Mouse (Mus musculus): ENCODE measurements around the gene Wiz. TPM values are rescaled to one million over a fixed set of nuclear protein-coding genes. Genes with fewer than 3 reads are reported as not detected.

Gene Wiz
- total RNA-seq, 1 experiment from 2014 or later, result 15.7 TPM

- no peak for ATAC-seq (replicated peaks; ENCODE audit: low read depth, poor library complexity, severe bottlenecking)
These were observed 38.0 kb downstream of the Wiz start for GRCm38 (mm10) chr17:32351269-32351668.

- ATAC-seq (replicated peaks; ENCODE audit: low read depth, poor library complexity, severe bottlenecking), result peak; percentile 93
These were observed 38.8 kb downstream of the Wiz start, which contains the start of gene Akap8l for GRCm38 (mm10) chr17:32350382-32350983. Akap8l (minus strand) TSS chr17:32350607.

DNA sequence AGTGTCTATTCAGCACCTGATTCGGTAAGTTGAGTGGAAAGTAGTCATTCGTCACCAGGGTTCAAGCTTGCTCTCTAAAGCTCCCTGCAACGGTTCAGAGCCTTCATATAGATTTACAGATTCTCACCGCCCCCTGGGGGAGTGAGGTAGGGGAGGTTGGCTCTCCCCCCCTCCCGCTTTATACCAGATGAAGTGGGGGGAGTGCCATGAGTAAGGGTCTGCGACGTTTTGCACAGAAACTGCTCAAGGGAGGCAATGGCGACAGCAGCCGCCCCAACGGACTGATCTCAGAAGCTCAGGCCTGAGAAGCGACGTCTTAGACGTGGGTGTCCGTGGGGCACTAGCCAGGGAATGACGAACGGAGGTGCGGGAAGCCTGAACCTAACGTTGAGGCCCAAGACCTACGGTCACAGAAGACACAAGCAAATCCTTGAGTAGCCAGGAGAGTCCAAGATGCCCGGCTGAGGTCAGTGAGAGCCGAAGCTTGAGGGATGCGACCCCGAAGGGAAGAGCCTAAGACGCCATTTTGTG is 39.3 kb downstream of the Wiz start:
- ATAC-seq (replicated peaks; ENCODE audit: low read depth, poor library complexity, severe bottlenecking), result 0 out of 2 replicates have a peak, but pooled peaks have one; percentile 1

DNA sequence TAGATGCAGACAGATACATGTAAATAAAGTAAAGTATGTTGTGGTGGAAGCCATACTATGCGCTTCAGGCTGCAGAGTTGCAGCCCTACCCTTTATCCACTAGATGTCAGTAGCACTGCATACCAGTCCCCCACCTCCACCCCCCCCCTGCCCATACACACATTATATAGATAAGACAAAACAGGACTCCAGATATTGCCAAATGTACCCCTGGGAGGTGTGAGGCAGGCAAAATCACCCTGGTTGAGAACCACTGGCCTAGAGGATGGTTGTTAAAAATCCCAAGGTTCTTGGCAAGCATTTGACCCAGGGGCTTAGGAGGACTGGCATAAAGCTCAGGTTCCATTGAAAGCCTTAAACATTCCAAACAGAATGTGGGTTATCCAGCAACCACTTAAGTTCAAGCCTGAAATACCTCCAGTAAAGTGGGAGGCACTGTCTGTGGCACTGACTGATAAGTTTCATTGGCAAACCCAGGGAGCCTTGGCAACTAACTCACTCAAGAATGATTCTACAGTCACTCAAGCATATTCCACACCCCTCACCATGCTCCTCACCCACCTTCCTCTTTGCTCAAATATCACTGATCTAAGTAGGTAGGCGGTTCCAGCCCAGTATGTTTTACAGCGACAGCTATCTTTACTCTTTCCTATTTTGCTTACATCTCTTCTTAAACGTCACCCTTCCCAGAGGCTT is 40.1 kb downstream of the Wiz start:
- peak; percentile 55 for ATAC-seq (replicated peaks; ENCODE audit: low read depth, poor library complexity, severe bottlenecking)

- no peak for ATAC-seq (replicated peaks; ENCODE audit: low read depth, poor library complexity, severe bottlenecking)
These were observed 40.8 kb downstream of the Wiz start for GRCm38 (mm10) chr17:32348406-32348805.

GRCm38 (mm10) chr17:32341102-32341501 is 48.1 kb downstream of the Wiz start:
- ATAC-seq (replicated peaks; ENCODE audit: low read depth, poor library complexity, severe bottlenecking), result no peak

- ATAC-seq (replicated peaks; ENCODE audit: low read depth, poor library complexity, severe bottlenecking), result peak; percentile 56; the same call in 1 of the 2 replicates
These were observed 49.1 kb downstream of the Wiz start for GRCm38 (mm10) chr17:32340110-32340509.

DNA sequence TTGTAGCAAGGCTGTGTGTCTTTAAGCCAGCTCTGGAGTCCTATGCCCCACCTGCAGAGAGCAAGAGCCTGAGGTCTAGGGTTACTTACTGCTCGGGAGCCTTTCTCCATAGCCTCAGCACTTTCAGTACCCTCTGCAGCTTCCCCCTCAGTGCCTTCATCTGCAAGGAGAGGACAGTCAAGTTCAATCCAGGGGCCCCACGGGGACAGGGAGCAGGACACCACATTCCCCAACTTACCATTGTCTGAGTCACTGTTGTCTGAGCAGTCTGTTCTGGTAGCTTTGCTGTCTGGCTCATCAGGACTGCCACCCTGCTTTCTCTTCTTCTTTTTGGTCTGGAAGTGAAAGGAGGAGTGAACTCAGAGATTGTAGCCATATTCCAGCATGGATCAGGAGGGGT is 53.4 kb downstream of the Wiz start:
- no peak for ATAC-seq (replicated peaks; ENCODE audit: low read depth, poor library complexity, severe bottlenecking)

DNA sequence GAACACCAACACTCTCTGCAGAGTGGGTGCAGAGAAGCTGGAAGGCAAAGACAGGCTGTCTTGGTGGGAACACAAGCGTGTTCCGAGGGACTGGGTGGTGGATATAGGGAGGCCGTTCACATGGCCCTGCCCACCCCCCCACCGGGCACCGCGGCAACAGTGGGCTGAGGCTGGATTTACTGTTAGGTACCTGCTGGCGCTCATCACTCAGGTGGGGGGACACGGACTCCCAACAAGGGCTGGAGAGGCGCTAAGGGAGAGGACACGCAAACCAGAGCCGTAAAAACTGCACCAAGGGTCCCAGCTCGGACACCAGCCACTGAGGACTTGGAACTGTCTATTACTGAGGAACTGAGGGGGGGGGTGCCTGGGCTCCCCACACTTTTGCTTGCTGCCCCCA is 54.3 kb downstream of the Wiz start:
- ATAC-seq (replicated peaks; ENCODE audit: low read depth, poor library complexity, severe bottlenecking), result no peak

GRCm38 (mm10) chr17:32333675-32334303 is 55.5 kb downstream of the Wiz start:
- no peak for ATAC-seq (replicated peaks; ENCODE audit: low read depth, poor library complexity, severe bottlenecking)

DNA sequence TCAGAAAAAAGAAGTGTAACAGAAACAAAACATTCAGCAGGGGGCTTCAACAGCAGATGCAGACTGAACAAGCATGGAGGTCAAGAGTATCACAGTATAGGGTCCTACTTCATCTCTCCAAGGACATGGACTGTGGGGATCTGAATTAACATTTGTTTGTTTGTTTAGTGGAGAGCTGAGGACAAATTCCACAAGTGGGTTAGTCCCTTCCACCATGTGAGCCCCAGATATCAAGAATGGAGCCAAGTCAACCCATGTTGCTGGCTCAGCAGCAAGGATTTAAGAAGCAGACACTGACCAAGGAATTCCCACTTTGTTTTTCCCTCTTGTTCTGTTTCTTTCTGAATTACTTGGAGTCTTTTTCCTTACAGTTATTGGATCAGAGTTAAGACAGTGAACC is 61.7 kb downstream of the Wiz start:
- ATAC-seq (replicated peaks; ENCODE audit: low read depth, poor library complexity, severe bottlenecking), result no peak

- ATAC-seq (replicated peaks; ENCODE audit: low read depth, poor library complexity, severe bottlenecking), result no peak
These were observed 66.4 kb downstream of the Wiz start for GRCm38 (mm10) chr17:32322809-32323208.

DNA sequence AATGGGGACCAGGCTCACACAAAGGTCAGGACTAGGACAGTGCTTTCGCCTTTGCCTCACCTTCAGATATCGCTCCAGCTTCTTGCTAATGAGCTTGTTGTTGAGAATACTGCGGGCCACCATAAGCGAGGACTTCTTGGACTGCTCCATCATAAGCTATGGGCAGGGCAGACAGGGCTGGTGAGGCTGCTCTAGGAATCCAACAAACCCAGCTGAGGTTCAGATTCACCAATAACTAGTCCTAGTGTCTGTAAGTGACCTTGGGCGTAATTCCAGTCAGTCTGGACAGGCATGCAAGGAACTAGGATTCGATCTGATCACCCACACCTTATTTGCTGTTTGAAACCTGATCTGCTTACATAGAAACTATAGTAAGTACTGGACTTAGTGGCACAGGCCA is 67.4 kb downstream of the Wiz start:
- no peak for ATAC-seq (replicated peaks; ENCODE audit: low read depth, poor library complexity, severe bottlenecking)

DNA sequence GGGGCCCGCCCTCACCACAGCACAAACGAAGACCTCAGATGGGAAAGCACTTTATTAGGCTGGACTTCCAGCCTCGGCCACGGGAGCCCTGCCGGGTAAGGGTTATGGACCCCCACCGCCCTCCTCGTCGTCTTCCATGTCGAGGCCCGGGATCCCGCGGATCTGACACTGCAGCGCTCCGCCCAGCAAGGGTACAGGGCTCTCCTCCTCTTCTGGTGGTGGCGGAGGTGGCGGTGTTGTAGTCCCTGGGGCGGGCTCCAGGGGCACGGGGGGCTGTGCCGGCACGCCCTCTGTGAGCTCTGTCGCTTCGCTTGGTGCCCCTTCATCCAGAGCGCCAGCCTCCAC is 67.9 kb downstream of the Wiz start:
- ATAC-seq (replicated peaks; ENCODE audit: low read depth, poor library complexity, severe bottlenecking), result peak; percentile 78

DNA sequence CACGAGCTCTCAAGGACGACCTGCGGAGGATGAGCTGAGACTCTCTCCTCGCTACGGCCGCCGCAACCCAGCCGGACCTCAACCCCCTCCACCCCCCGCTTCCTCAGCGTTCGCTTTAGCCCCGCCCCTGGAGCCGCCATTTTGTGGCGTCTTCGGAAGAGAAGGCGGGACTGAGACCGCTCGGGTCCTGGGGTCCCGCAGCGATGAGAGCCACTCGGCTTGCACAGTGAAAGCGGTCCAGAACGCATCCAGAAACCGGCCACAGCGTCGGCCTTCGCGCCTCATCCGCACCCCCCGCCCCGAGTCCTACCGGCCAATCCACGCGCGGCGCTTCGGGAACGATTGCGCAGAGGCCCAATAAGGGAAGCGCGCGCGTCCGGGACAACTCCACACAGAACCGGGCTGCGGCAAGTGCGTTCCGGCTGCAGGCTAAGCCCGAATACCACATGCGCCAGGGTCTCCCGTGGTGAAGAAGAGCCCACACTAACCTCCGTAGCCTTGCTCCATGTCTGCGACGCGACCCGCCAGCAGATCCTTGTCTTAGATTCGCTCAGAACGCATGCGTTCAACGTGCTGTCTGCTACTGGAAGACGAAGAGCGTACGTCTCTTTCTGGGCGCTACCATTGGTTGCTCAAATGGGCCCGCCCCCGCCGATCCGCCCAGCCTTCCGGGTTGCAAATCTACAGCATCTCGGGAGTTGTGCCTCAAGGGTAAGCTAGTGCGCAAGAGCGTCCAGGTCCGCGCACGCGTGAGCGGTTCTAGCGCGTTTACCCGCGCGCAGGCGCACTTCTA is 68.4 kb downstream of the Wiz start, which contains the start of gene Akap8:
Gene Akap8 (minus strand): TSS at position 642 of the 793 bp plus-strand sequence.
- peak; percentile 89 for ATAC-seq (replicated peaks; ENCODE audit: low read depth, poor library complexity, severe bottlenecking)

GRCm38 (mm10) chr17:32319950-32320349 is 69.3 kb downstream of the Wiz start:
- ATAC-seq (replicated peaks; ENCODE audit: low read depth, poor library complexity, severe bottlenecking), result no peak

DNA sequence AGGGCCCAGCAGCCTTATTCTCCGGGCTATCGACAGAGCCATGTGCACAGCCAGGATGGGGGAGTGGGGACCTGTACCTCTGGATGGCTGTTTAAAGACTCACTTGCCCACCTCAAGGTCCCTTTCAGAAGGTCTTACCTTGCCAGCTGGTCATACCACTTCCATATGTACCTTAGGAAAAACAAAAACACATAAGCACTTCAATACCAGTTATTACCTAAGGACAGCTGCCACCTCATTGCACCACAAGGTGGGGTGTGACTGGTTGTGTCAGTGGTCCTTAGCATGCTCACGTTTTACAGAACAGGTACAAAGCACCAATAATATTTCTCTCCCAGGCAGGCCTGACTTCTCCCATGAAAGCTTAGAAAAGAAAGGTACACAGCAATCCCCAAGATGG is 71.5 kb downstream of the Wiz start:
- no peak for ATAC-seq (replicated peaks; ENCODE audit: low read depth, poor library complexity, severe bottlenecking)

DNA sequence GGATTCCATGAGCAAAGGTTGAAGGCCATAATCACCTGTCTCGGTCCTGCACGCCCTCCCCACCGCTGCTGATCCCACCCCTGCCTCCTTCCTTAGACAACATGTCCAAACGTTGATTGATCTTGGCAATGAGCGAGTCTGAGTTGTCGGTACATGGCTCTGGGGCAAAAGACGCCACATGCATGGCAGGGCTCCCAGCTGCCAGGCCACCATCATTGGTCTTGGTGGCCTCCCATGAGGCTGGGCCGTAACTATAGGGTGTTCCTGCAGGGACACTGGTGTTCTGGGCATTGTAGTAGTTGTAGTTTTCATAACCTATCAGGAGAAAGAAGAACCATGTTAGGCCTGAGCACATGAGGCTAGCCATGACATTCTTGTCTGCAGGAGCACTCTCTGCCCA is 72.2 kb downstream of the Wiz start:
- ATAC-seq (replicated peaks; ENCODE audit: low read depth, poor library complexity, severe bottlenecking), result no peak

DNA sequence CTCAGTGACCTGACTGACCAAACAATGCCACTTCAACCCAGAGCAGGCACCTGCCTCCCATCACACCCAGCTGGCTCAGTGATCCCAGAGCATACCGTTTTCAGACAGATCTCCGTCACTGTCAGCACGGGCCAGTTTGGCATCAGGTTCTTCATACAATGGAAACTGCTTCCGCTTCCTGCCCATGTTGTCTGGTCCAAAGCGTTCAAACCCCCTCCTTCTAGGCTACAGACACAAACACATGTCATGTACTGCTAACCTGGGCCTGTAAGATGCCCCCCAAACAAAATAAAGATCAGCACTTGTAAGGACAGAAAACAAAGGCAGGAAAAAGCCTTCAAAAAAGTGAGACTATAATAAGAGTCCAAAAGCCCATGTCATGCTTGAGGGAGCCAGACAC is 73.7 kb downstream of the Wiz start:
- ATAC-seq (replicated peaks; ENCODE audit: low read depth, poor library complexity, severe bottlenecking), result no peak

DNA sequence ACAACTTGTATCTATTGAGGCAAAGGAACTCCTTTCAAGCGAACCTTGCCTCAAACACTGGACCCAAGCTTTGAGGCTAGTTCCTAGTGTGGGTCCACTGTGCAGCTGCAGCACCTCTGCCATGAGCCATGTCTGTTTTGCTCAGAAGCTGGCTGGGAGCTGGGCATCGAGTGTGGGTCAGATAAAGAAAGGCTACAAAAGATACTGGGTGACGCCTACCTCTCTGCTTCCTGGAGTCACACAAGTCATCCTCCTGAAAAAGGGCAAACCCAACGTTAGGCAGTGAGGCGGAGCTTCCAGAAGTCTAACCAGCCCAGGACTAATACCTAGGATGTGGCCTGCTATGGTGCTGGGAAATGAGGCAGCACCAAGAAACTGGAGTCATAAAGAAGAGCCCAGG is 75.3 kb downstream of the Wiz start:
- 0 out of 2 replicates have a peak, but pooled peaks have one; percentile 30 for ATAC-seq (replicated peaks; ENCODE audit: low read depth, poor library complexity, severe bottlenecking)

Data from common myeloid progenitor, adult 5-6 weeks (primary cell).